Mouse (Mus musculus): ENCODE measurements around the gene Bud23.

Gene Bud23

GRCm38 (mm10) chr5:135016224-135016759 is 48.5 kb downstream of the Bud23 start:
- DNase-seq: no peak

- peak; percentile 93 for DNase-seq
Observed at GRCm38 (mm10) chr5:135015497-135015896, 49.3 kb downstream of the Bud23 start.

GRCm38 (mm10) chr5:135012671-135013441 is 51.9 kb downstream of the Bud23 start:
- DNase-seq: peak; percentile 89

GRCm38 (mm10) chr5:135011809-135012613 is 52.7 kb downstream of the Bud23 start:
- DNase-seq: peak; percentile 47

GRCm38 (mm10) chr5:135010841-135011743 is 53.7 kb downstream of the Bud23 start:
- no peak for DNase-seq

- DNase-seq: no peak
Observed at GRCm38 (mm10) chr5:135010320-135010709, 54.4 kb downstream of the Bud23 start.

GRCm38 (mm10) chr5:135009590-135010319 is 55.0 kb downstream of the Bud23 start:
- peak; percentile 91 for DNase-seq

- DNase-seq: peak; percentile 99
Observed at GRCm38 (mm10) chr5:135008671-135009589, 55.8 kb downstream of the Bud23 start, which contains the start of gene Abhd11. Gene Abhd11 (plus strand): TSS chr5:135009152.

- DNase-seq: peak; percentile 65
Observed at GRCm38 (mm10) chr5:135007802-135008571, 56.8 kb downstream of the Bud23 start.

Measured in kidney, postnatal 10 days (tissue).